Mouse (Mus musculus) lung, adult 2 months (tissue): ENCODE data around the gene Mbnl1.
"Not testable (repeated sequence)": the region's sequence is repeated elsewhere in the genome, so short reads cannot be mapped to it uniquely, and the experiment has no call there.

Experiments used
- CTCF ChIP-seq: fragments of 200-500 bp; IDR thresholded peaks from 2 replicates; pipeline ENCODE4 v1.5.1; 2011; ENCODE audit warnings: mild to moderate bottlenecking, low read length, control low read depth; ENCODE audit not compliant: insufficient read depth
- POLR2A ChIP-seq: fragments of 200-500 bp; IDR thresholded peaks from 2 replicates; pipeline ENCODE4 v1.6.1; 2011; ENCODE audit warnings: low read depth, mild to moderate bottlenecking, control low read depth, low read length, borderline replicate concordance; ENCODE audit errors: extremely low read depth

- TF ChIP-seq CTCF, POLR2A: not testable (repeated sequence)
These were observed 3.3 kb upstream of the Mbnl1 start for GRCm38 (mm10) chr3:60469170-60469805.
